Mouse (Mus musculus) CH12.LX (cell line): ENCODE data around the gene Olfr1366.

Experiments
- CTCF ChIP-seq, 2 experiments: IDR thresholded peaks in 1 of 2; conservative IDR thresholded peaks in 1 of 2; 2 replicates each; pipeline ENCODE4 v1.5.1; 2011 to 2012; ENCODE audit warnings: low read depth in 2 of 2, low read length in 2 of 2, improper control_type of control experiment in 1 of 2, inconsistent platforms in 1 of 2, mild to moderate bottlenecking in 1 of 2, moderate library complexity in 1 of 2
- EP300 ChIP-seq: IDR thresholded peaks from 2 replicates; pipeline ENCODE4 v1.6.1; 2011; ENCODE audit warnings: low read length, improper control_type of control experiment
- MAX ChIP-seq: IDR thresholded peaks from 2 replicates; pipeline ENCODE4 v1.6.1; 2011; ENCODE audit warnings: low read length, improper control_type of control experiment
- POLR2A ChIP-seq: IDR thresholded peaks from 2 replicates; pipeline ENCODE4 v1.6.1; 2011; ENCODE audit warnings: low read depth, mild to moderate bottlenecking, improper control_type of control experiment, low read length
- ZC3H11A ChIP-seq: IDR thresholded peaks from 2 replicates; pipeline ENCODE4 v1.6.1; 2012; ENCODE audit warnings: low read depth, mild to moderate bottlenecking, inconsistent platforms, low read length, improper control_type of control experiment

GRCm38 (mm10) chr13:21559793-21560192 lies 17.2 kb upstream of the Olfr1366 start, which contains the start of gene Olfr1535:
- TF ChIP-seq POLR2A: no peak
- no peak for TF ChIP-seq EP300
- TF ChIP-seq MAX: no peak
- no peak for TF ChIP-seq CTCF (conservative IDR thresholded peaks at IDR 0.05 in 1 of 2, IDR thresholded peaks at IDR 0.05 in 1 of 2; ENCODE audit: low read depth in 2 of 2, low read length in 2 of 2)
- no peak for TF ChIP-seq ZC3H11A
